Mouse (Mus musculus) intestine, postnatal 0 days (tissue): ENCODE data around the gene Mfap2. TPM values are rescaled to one million over a fixed set of nuclear protein-coding genes. Genes with fewer than 3 reads are reported as not detected.

Experiments
- ATAC-seq: fragments of 200-750 bp; cut with Nextera tagmentation; 2 replicates; pipeline ENCODE4 v1.8.0; 2017; ENCODE audit warnings: mild to moderate bottlenecking, moderate TSS enrichment, moderate library complexity
- H3K27ac ChIP-seq: fragments of 300-500 bp; sonication (generic); 2 replicates; pipeline ENCODE4 v1.5.1; 2014; ENCODE audit warnings: mild to moderate bottlenecking, low read depth, low read length, moderate library complexity
- H3K27me3 ChIP-seq: fragments of 300-500 bp; sonication (generic); replicated peaks from 2 replicates; pipeline ENCODE4 v1.6.1; 2014; ENCODE audit warnings: low read length, mixed read lengths; ENCODE audit not compliant: control insufficient read depth, insufficient read depth
- H3K36me3 ChIP-seq: fragments of 300-500 bp; sonication (generic); 2 replicates; pipeline ENCODE4 v1.6.1; 2014; ENCODE audit warnings: mild to moderate bottlenecking, moderate library complexity; ENCODE audit not compliant: control insufficient read depth, insufficient read depth
- H3K4me1 ChIP-seq: fragments of 300-500 bp; sonication (generic); replicated peaks from 2 replicates; pipeline ENCODE4 v1.6.1; 2014; ENCODE audit warnings: antibody characterized with exemption, low read length, mixed read lengths; ENCODE audit not compliant: control insufficient read depth, insufficient read depth
- H3K4me2 ChIP-seq: fragments of 300-500 bp; sonication (generic); replicated peaks from 2 replicates; pipeline ENCODE4 v1.6.1; 2014; ENCODE audit warnings: low read depth, mild to moderate bottlenecking, moderate library complexity
- H3K4me3 ChIP-seq: fragments of 300-500 bp; sonication (generic); 2 replicates; pipeline ENCODE4 v1.5.1; 2014; ENCODE audit warnings: low read depth, low read length
- H3K9ac ChIP-seq: fragments of 300-500 bp; sonication (generic); 2 replicates; pipeline ENCODE4 v1.6.1; 2014; ENCODE audit warnings: mild to moderate bottlenecking, low read depth, low read length
- H3K9me3 ChIP-seq: fragments of 300-500 bp; sonication (generic); 2 replicates; pipeline ENCODE4 v1.6.1; 2016; ENCODE audit warnings: mixed run types; ENCODE audit not compliant: control insufficient read depth
- CTCF ChIP-seq: sonication (generic); IDR thresholded peaks from 2 replicates; pipeline ENCODE4 v1.5.1; 2016; ENCODE audit warnings: low read depth, mild to moderate bottlenecking, control low read depth, antibody characterized with exemption, moderate library complexity
- WGBS: fragments of 180-500 bp; shearing (Covaris S2); extraction: QIAGEN DNeasy Blood & Tissue Kit; methylation state at CpG from one replicate; pipeline ENCODE4 v1.1.7; 2014; 5-methylcytosine and 5-hydroxymethylcytosine counted together
- polyA plus RNA-seq: library from polyadenylated mRNA; unstranded; fragments of >200 nt; fragmentation: Nextera tagmentation; extraction: Ambion mirVana; gene quantifications from 2 replicates; pipeline ENCODE4 v1.2.1, GENCODE M21; 2015

The Mfap2 gene
- polyA plus RNA-seq, 1 experiment from 2014 or later = 138 TPM

DNA sequence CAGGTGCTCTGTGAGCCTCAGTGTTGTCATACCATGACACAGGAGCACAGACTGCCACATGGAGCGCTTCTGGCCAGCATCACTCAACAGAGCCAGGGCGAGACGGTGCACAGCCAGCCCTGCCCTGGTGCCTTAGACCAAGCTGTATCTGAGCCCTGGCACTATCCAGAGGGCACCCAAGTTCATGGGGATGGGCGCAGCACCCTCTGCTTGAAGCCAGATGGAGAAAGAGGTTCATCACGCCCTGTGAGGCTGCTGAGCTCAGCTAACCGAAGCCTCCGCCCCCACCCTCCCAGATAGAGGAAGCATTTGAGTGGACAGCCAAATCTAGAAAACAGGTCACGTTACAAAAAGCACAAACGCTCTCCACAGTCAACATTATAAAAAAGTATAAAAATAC is 6.1 kb downstream of the Mfap2 start:
- Histone ChIP-seq H3K9me3 (no peaks in the 10 kb centered on the region), H3K9ac (no peak overlapping the region), H3K27me3 (no peaks in the 10 kb centered on the region), H3K4me1 (no peaks in the 10 kb centered on the region), H3K36me3 (peaks cover 7% of the 10 kb centered on the region; the same call in 1 of the 2 replicates), H3K27ac (no peak overlapping the region), H3K4me2 (no peak overlapping the region), H3K4me3 (no peak overlapping the region)
- WGBS = 73% methylated on average over 9 of the region's 9 CpGs
- ATAC-seq = no peak
- TF ChIP-seq CTCF = no peak

DNA sequence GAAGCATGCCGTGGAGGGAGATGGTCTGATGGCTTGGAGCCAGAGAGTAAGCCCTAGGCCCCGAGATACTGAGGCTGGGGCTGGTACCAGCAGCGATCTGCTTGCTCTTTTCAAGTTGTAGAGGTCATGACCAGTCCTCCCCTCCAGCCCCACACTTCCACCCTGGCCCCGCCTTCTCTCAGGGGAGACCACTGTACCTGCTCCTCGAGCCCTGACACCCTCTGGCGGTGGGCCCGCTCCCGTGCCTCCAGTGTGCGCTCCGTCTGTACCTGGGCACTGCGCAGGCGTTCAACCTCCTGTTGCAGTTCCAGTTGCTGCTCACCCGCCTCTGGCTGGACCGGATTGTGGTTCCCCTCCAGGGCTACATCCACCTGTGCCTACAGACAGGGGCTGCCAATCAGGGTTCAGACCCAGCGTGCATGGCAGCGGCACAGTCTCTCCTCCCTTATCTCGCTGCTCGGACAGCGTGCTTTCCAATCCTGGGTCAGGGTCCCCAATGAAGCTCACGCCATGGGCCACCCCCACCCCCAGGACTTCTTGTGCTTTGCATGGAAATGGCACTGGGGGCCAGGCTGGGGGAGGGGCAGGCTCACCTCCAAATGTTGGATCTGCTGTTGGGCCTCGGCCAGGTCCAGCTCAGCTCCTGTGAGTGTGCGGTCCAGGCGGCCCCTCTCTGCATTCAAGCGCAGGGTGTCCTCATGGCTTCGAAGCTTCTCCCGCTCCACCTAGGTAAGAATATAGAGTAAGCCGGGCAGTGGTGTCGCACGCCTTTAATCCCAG is 7.6 kb downstream of the Mfap2 start:
- Histone ChIP-seq H3K4me1 (no peaks in the 10 kb centered on the region), H3K9ac (no peak overlapping the region), H3K27ac (no peak overlapping the region), H3K4me2 (no peak overlapping the region), H3K4me3 (no peak overlapping the region), H3K27me3 (no peaks in the 10 kb centered on the region), H3K9me3 (no peaks in the 10 kb centered on the region), H3K36me3 (peaks cover 7% of the 10 kb centered on the region; the same call in 1 of the 2 replicates)
- WGBS = 84% methylated on average over 29 of the region's 29 CpGs
- TF ChIP-seq CTCF = no peak
- no peak for ATAC-seq

DNA sequence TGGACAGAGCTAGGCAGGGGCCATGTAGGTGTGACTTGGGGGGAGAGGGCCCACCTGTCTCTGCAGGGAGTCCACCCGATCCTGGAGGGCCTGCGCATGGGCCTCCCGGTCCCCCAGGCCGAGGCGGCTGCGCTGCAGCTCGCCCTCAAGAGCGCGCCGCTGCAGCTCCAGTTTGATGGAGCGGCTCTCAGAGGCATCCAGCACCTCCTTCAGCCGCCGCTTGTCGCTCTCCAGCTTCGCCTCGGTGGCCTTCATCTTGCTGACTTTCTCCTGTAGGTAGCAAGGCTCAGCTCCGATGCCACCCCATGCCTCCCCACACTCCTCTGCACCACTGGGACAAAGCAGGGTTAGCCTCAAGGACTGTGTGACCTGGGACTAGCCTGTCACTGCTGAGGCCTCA is 10.0 kb downstream of the Mfap2 start:
- Histone ChIP-seq H3K4me1 (no peaks in the 10 kb centered on the region), H3K9ac (no peak overlapping the region), H3K4me3 (no peak overlapping the region), H3K36me3 (peaks cover 4% of the 10 kb centered on the region; the same call in 1 of the 2 replicates), H3K4me2 (0 out of 2 replicates have a peak overlapping the region, but pooled peaks have one; percentile 6), H3K27ac (peak overlapping the region; percentile 2; the same call in 1 of the 2 replicates), H3K9me3 (no peaks in the 10 kb centered on the region), H3K27me3 (no peaks in the 10 kb centered on the region)
- WGBS = 83% methylated on average over 17 of the region's 17 CpGs
- no peak for ATAC-seq
- TF ChIP-seq CTCF = no peak

DNA sequence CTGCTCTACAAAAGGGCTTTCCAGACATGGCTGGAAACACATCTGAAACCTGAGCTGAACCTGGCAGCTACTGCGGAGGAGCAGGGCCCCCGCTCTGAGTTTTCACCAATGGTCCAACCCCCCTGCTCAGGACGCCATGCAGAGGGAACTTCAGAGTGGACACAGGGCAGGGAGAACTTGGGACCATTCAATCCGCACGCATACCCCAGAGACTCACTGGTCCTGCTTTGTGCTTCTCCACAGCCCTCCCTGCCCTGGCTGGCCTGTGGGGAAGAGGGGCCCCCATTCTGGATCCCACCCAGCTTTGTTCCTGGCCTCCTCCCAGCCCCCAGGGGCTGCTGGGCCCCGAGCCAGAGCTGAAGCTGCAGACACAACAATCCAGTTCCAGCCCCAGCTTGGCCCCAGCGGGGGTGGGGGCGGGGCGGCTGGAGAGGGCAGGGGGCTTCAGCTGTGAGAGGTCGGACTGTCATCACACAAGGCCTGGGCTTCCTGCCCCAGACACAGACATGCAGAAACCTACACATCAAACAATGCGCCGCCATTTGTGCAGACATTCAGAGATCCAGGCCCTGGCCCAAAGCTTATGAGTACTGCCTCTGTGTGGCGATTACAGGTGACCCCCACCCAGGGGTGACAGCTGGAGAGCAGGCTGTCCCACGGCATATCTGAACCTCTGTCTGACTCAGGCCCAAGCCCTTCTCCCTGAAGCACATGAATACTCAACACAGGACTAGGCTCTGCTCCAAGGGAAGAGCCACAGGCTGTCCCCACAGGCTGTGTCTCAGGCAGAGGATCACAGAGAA is 10.8 kb downstream of the Mfap2 start:
- H3K9ac ChIP-seq = no peak overlapping the region
- H3K9me3 ChIP-seq = no peaks in the 10 kb centered on the region
- peak overlapping the region; percentile 6; the same call in 1 of the 2 replicates for H3K4me2 ChIP-seq
- no peak overlapping the region for H3K4me3 ChIP-seq
- 53% methylated on average over 14 of the region's 14 CpGs for WGBS
- peak; percentile 22; the same call in 1 of the 2 replicates for ATAC-seq
- peak overlapping the region; percentile 2 for H3K27ac ChIP-seq
- no peaks in the 10 kb centered on the region for H3K27me3 ChIP-seq
- no peaks in the 10 kb centered on the region for H3K4me1 ChIP-seq
- no peak for TF ChIP-seq CTCF
- H3K36me3 ChIP-seq = no peaks in the 10 kb centered on the region

DNA sequence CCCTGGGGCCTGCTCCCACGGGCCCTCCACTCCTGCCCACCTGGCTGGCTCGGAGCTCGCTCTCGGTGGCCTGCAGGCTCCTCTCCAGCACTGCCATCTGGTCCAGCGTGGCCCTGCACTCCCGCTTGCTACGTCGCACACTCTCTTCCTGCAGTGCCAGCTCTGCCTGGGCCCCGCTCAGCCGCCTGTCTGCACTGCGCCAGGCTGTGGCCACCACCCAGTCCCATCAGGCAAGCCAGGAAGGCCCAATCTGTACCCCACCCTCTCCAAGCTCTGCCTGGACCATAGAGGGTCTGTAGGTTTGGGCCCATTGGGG is 11.4 kb downstream of the Mfap2 start:
- Histone ChIP-seq H3K27me3 (no peaks in the 10 kb centered on the region), H3K4me2 (no peak overlapping the region), H3K4me1 (no peaks in the 10 kb centered on the region), H3K27ac (peak overlapping the region; percentile 2; the same call in 1 of the 2 replicates), H3K4me3 (no peak overlapping the region), H3K9me3 (no peaks in the 10 kb centered on the region), H3K9ac (no peak overlapping the region), H3K36me3 (no peaks in the 10 kb centered on the region; the same call in 1 of the 2 replicates)
- ATAC-seq = no peak
- TF ChIP-seq CTCF = no peak
- WGBS = 72% methylated on average over 11 of the region's 11 CpGs

DNA sequence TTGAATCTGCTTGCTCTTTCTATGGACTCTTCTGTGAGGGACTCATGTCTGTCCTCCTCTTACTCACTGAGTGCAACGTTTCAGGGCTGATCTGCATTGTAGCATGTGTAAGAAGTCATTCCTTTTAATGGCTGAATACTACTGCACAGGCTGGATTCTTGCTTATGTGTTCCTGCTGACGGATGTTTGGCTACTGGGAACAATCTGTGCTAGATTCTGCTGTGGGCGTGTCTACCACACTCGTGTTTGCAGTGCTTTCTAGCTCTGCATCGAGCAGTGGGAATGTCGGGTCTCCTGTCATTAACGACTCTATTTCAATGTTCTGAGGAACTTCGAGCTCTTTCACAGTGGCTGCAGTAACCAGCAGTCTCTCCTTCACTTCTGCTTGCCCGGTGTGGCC is 13.8 kb downstream of the Mfap2 start:
- TF ChIP-seq CTCF = no peak
- Histone ChIP-seq H3K4me3 (no peak overlapping the region), H3K4me1 (no peaks in the 10 kb centered on the region), H3K27ac (no peak overlapping the region; the same call in 1 of the 2 replicates), H3K36me3 (peaks cover 8% of the 10 kb centered on the region; the same call in 1 of the 2 replicates), H3K9ac (no peak overlapping the region), H3K27me3 (no peaks in the 10 kb centered on the region), H3K4me2 (no peak overlapping the region), H3K9me3 (no peaks in the 10 kb centered on the region)
- WGBS = 42% methylated on average over 9 of the region's 9 CpGs
- ATAC-seq = no peak
